16 mouse cellular contexts compared by ENCODE assay signal in the genomic region with DNA sequence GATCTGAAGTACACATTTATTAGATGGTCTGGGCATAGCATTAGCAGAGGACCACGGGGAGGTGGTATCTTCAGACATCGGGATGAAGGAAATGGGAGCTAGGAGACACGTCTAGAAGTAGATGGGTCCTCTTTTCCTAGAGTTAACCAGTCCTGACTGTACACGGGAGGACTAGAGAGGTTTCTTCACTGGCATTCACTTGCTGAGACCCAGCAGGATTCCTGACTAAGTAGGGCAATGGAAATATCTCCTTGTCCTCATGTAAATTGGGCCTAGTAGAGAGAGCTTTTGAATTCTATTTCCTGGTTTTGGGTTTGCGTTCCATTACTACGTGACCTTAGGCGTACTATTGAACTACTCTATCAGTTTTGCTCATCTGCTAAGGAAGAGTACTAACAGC.
"Had no signal": no experiment of that assay in that cellular context is flagged by ENCODE, and none has a peak within 500 bp of the region (broad histone marks: within the 10 kb centered on the region; RNA-seq: fewer than 3 reads in every experiment).

No protein-coding gene starts in this region.

- ATAC-seq: hindbrain, embryonic 16.5 days; inflammation-experienced regulatory T-cells, adult 6 months; intestine, embryonic 15.5 days; intestine, postnatal 0 days had no signal

- DNase-seq: gastrocnemius, adult 2 months; gastrocnemius, postnatal 10 days; gastrocnemius, postnatal 25 days; heart, adult 2 months; heart, postnatal 4 days; kidney, adult 18-20 months; kidney, adult 8-10 months; kidney, postnatal 10 days; kidney, postnatal 25 days; kidney, postnatal 4 days; liver; liver, embryonic 13.5 days had no signal
